Mouse (Mus musculus) forebrain, embryonic 14.5 days (tissue): ENCODE results near the gene B4galt1. TPM values are rescaled to one million over a fixed set of nuclear protein-coding genes. Genes with fewer than 3 reads are reported as not detected.

ENCODE experiments used
- ATAC-seq: fragments of 200-750 bp; cut with Nextera tagmentation; 2 replicates; pipeline ENCODE4 v1.8.0; 2017; ENCODE audit warnings: mild to moderate bottlenecking, moderate library complexity
- DNase-seq: peaks from one replicate; pipeline ENCODE4 v3.0.0-alpha.2; 2015; ENCODE audit warnings: low spot score
- H3K27ac ChIP-seq: fragments of 300-500 bp; sonication (generic); 2 replicates; pipeline ENCODE4 v1.5.1; 2014; ENCODE audit warnings: low read depth, mild to moderate bottlenecking, control low read depth, low read length, moderate library complexity
- H3K27me3 ChIP-seq: fragments of 300-500 bp; sonication (generic); replicated peaks from 2 replicates; pipeline ENCODE4 v1.6.1; 2014; ENCODE audit warnings: low read length, control low read depth, mixed read lengths; ENCODE audit not compliant: control insufficient read depth, insufficient read depth
- H3K36me3 ChIP-seq: fragments of 300-500 bp; sonication (generic); 2 replicates; pipeline ENCODE4 v1.6.1; 2014; ENCODE audit warnings: low read length, control low read depth; ENCODE audit not compliant: control insufficient read depth, insufficient read depth
- H3K4me1 ChIP-seq: fragments of 300-500 bp; sonication (generic); 2 replicates; pipeline ENCODE4 v1.6.1; 2014; ENCODE audit warnings: antibody characterized with exemption, low read length, control low read depth; ENCODE audit not compliant: control insufficient read depth, insufficient read depth
- H3K4me2 ChIP-seq: fragments of 300-500 bp; sonication (generic); 2 replicates; pipeline ENCODE4 v1.6.1; 2014; ENCODE audit warnings: mild to moderate bottlenecking, control low read depth, low read length
- H3K4me3 ChIP-seq: fragments of 300-500 bp; sonication (generic); 2 replicates; pipeline ENCODE4 v1.5.1; 2014; ENCODE audit warnings: low read depth, low read length, control low read depth
- H3K9ac ChIP-seq: fragments of 300-500 bp; sonication (generic); 2 replicates; pipeline ENCODE4 v1.6.1; 2014; ENCODE audit warnings: mild to moderate bottlenecking, low read length, control low read depth, moderate library complexity
- H3K9me3 ChIP-seq: fragments of 300-500 bp; sonication (generic); replicated peaks from 2 replicates; pipeline ENCODE4 v1.6.1; 2016; ENCODE audit warnings: low read length, control low read depth, mixed read lengths; ENCODE audit not compliant: control insufficient read depth
- WGBS: fragments of 180-500 bp; shearing (Covaris S2); extraction: QIAGEN DNeasy Blood & Tissue Kit; methylation state at CpG from one replicate; pipeline ENCODE4 v1.1.7; 2014; 5-methylcytosine and 5-hydroxymethylcytosine counted together
- polyA plus RNA-seq: library from polyadenylated mRNA; unstranded; fragments of >200 nt; fragmentation: Nextera tagmentation; extraction: Ambion mirVana; gene quantifications from 2 replicates; pipeline ENCODE4 v1.2.1, GENCODE M21; 2014

B4galt1 gene
- 6.8 and 7.8 TPM in 2 replicates for polyA plus RNA-seq

GRCm38 (mm10) chr4:40853565-40854386, at the start of gene B4galt1:
Gene B4galt1, minus strand, starts transcription at chr4:40854005.
- Histone ChIP-seq H3K27ac (peak within 1 kb of the TSS; percentile 82), H3K4me1 (peaks cover 15% of the 10 kb centered on the region), H3K9me3 (no peaks in the 10 kb centered on the region), H3K4me3 (peak within 1 kb of the TSS; percentile 74), H3K4me2 (peak within 1 kb of the TSS; percentile 84), H3K36me3 (no peaks in the 10 kb centered on the region), H3K9ac (peak within 1 kb of the TSS; percentile 81), H3K27me3 (no peaks in the 10 kb centered on the region)
- peak; percentile 99 for DNase-seq
- WGBS, result under 1% methylated on average over 79 of the region's 83 CpGs
- ATAC-seq, result peak; percentile 95

- no peaks in the 10 kb centered on the region for H3K36me3 ChIP-seq
- no peak overlapping the region for H3K4me2 ChIP-seq
- no peak for ATAC-seq
- H3K4me1 ChIP-seq, result no peaks in the 10 kb centered on the region
- WGBS, result 87% methylated on average over 4 of the region's 4 CpGs
- H3K27ac ChIP-seq, result no peak overlapping the region
- H3K9ac ChIP-seq, result no peak overlapping the region
- H3K27me3 ChIP-seq, result no peaks in the 10 kb centered on the region
- DNase-seq, result no peak
- no peaks in the 10 kb centered on the region for H3K9me3 ChIP-seq
- no peak overlapping the region for H3K4me3 ChIP-seq
Observed at GRCm38 (mm10) chr4:40900612-40901011, 46.8 kb upstream of the B4galt1 start.

GRCm38 (mm10) chr4:40900071-40900470, 46.3 kb upstream of the B4galt1 start:
- 98% methylated on average over 3 of the region's 3 CpGs for WGBS
- no peak for DNase-seq

GRCm38 (mm10) chr4:40899264-40899663, 45.5 kb upstream of the B4galt1 start:
- Histone ChIP-seq H3K4me1 (no peaks in the 10 kb centered on the region), H3K27me3 (no peaks in the 10 kb centered on the region), H3K4me2 (no peak overlapping the region), H3K9ac (no peak overlapping the region), H3K4me3 (no peak overlapping the region), H3K36me3 (no peaks in the 10 kb centered on the region), H3K9me3 (no peaks in the 10 kb centered on the region), H3K27ac (no peak overlapping the region)
- DNase-seq, result no peak
- 74% methylated on average over 2 of the region's 2 CpGs for WGBS
- ATAC-seq, result no peak

More at GRCm38 (mm10) chr4:40900071-40900470, 46.3 kb upstream of the B4galt1 start:
- no peak overlapping the region for H3K27ac ChIP-seq
- H3K36me3 ChIP-seq, result no peaks in the 10 kb centered on the region
- H3K4me1 ChIP-seq, result no peaks in the 10 kb centered on the region
- no peak overlapping the region for H3K9ac ChIP-seq
- no peak overlapping the region for H3K4me3 ChIP-seq
- no peak overlapping the region for H3K4me2 ChIP-seq
- no peaks in the 10 kb centered on the region for H3K27me3 ChIP-seq
- no peak for ATAC-seq
- H3K9me3 ChIP-seq, result no peaks in the 10 kb centered on the region

GRCm38 (mm10) chr4:40898476-40899044, 44.8 kb upstream of the B4galt1 start:
- no peak overlapping the region for H3K4me3 ChIP-seq
- no peak for ATAC-seq
- 80% methylated on average over 6 of the region's 6 CpGs for WGBS

GRCm38 (mm10) chr4:40895646-40896045, 41.8 kb upstream of the B4galt1 start:
- Histone ChIP-seq H3K27ac (no peak overlapping the region), H3K4me1 (no peaks in the 10 kb centered on the region), H3K27me3 (no peaks in the 10 kb centered on the region), H3K36me3 (no peaks in the 10 kb centered on the region), H3K9ac (no peak overlapping the region), H3K9me3 (no peaks in the 10 kb centered on the region), H3K4me3 (no peak overlapping the region), H3K4me2 (no peak overlapping the region)
- WGBS, result 95% methylated on average over 2 of the region's 2 CpGs
- DNase-seq, result no peak
- ATAC-seq, result no peak

More at GRCm38 (mm10) chr4:40898476-40899044, 44.8 kb upstream of the B4galt1 start:
- Histone ChIP-seq H3K4me2 (no peak overlapping the region), H3K36me3 (no peaks in the 10 kb centered on the region), H3K27me3 (no peaks in the 10 kb centered on the region), H3K27ac (no peak overlapping the region), H3K9ac (no peak overlapping the region), H3K4me1 (no peaks in the 10 kb centered on the region), H3K9me3 (no peaks in the 10 kb centered on the region)
- no peak for DNase-seq

GRCm38 (mm10) chr4:40895118-40895517, 41.3 kb upstream of the B4galt1 start:
- H3K36me3 ChIP-seq, result no peaks in the 10 kb centered on the region
- no peaks in the 10 kb centered on the region for H3K27me3 ChIP-seq
- H3K27ac ChIP-seq, result no peak overlapping the region
- H3K4me2 ChIP-seq, result no peak overlapping the region
- H3K9ac ChIP-seq, result no peak overlapping the region
- ATAC-seq (no peak), DNase-seq (no peak)
- H3K9me3 ChIP-seq, result no peaks in the 10 kb centered on the region
- 88% methylated on average over 3 of the region's 3 CpGs for WGBS
- H3K4me1 ChIP-seq, result no peaks in the 10 kb centered on the region
- no peak overlapping the region for H3K4me3 ChIP-seq

- H3K4me3 ChIP-seq, result no peak overlapping the region
- DNase-seq (no peak), ATAC-seq (no peak)
- no peaks in the 10 kb centered on the region for H3K4me1 ChIP-seq
- H3K27me3 ChIP-seq, result no peaks in the 10 kb centered on the region
- no peak overlapping the region for H3K4me2 ChIP-seq
- no peaks in the 10 kb centered on the region for H3K9me3 ChIP-seq
- 85% methylated on average over 5 of the region's 5 CpGs for WGBS
- H3K27ac ChIP-seq, result no peak overlapping the region
- H3K9ac ChIP-seq, result no peak overlapping the region
- no peaks in the 10 kb centered on the region for H3K36me3 ChIP-seq
Observed at GRCm38 (mm10) chr4:40891206-40891605, 37.4 kb upstream of the B4galt1 start.

- ATAC-seq (no peak), DNase-seq (no peak)
- Histone ChIP-seq H3K27ac (no peak overlapping the region), H3K4me3 (no peak overlapping the region), H3K9ac (no peak overlapping the region), H3K4me1 (no peaks in the 10 kb centered on the region), H3K36me3 (no peaks in the 10 kb centered on the region), H3K9me3 (no peaks in the 10 kb centered on the region), H3K27me3 (no peaks in the 10 kb centered on the region), H3K4me2 (no peak overlapping the region)
- WGBS, result 93% methylated on average over 4 of the region's 4 CpGs
Observed at GRCm38 (mm10) chr4:40889983-40890382, 36.2 kb upstream of the B4galt1 start.
